ENCODE assay signal across 9 mouse cellular contexts in the genomic region with DNA sequence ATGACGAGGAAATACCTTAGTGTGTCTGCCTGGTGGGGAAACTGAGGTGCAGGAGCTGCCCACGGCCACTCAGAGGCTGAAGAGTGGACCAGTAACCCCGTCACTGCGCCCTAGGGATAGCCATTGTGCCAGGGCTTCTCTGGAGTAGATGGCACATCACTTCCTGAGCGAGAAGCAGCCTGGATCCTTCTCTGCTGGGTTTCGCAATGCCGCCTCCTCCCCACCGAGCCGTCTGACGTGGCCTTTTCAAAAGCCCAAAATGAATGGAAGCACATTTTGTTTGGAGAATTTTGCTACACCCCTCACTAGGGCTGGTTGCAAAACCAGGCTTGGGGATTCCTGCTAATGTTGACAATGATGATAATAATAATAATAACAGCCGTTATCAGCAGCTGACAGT. TPM values are rescaled to one million over a fixed set of nuclear protein-coding genes. Genes with fewer than 3 reads are reported as not detected.
DNase-seq lines count a peak whose midpoint lies in the region; ATAC-seq lines count a peak whose summit lies in the region.
"Had no signal": no experiment of that assay in that cellular context is flagged by ENCODE, and none has a peak within 500 bp of the region (broad histone marks: within the 10 kb centered on the region; RNA-seq: fewer than 3 reads in every experiment).

No protein-coding gene starts in this region.

- DNase-seq in left cerebral cortex, postnatal 14 days (ENCODE audit: low spot score in 2 of 2), result peak; percentile 49 to 67
- no peak for DNase-seq in left cerebral cortex, adult 8-10 months (ENCODE audit: low spot score in 2 of 2)
- peak; percentile 66 for DNase-seq in fibroblast of lung, adult 2 months (ENCODE audit: low read depth)
- DNase-seq in lung, postnatal 36 days, result peak; percentile 59
- no peak for DNase-seq in embryo, embryonic 10.5 days (ENCODE audit: low spot score)
- DNase-seq in liver, result no peak

- 26% methylated on average over 11 of the region's 11 CpGs for WGBS in forebrain, embryonic 12.5 days
- 23% methylated on average over 11 of the region's 11 CpGs for WGBS in forebrain, embryonic 13.5 days

- H3K4me3 ChIP-seq in forebrain, embryonic 12.5 days (replicated peaks), result no peak overlapping the region
- no peak overlapping the region for H3K4me3 ChIP-seq in forebrain, embryonic 13.5 days
- H3K4me3 ChIP-seq: limb, embryonic 13.5 days had no signal

- H3K4me2 ChIP-seq in forebrain, embryonic 12.5 days, result peak overlapping the region; percentile 6; the same call in 1 of the 2 replicates
- no peak overlapping the region; the same call in 1 of the 2 replicates for H3K4me2 ChIP-seq in forebrain, embryonic 13.5 days
- H3K4me2 ChIP-seq: limb, embryonic 13.5 days had no signal

- intact Hi-C loops in left cerebral cortex, postnatal 14 days (cut with DNase I), result loop anchor here (5.0 kb wide), 1 partner anchor 35 kb away; no protein-coding TSS in a partner anchor

- H3K27ac ChIP-seq in forebrain, embryonic 12.5 days, result no peak overlapping the region
- H3K27ac ChIP-seq in forebrain, embryonic 13.5 days, result no peak overlapping the region
- H3K27ac ChIP-seq: limb, embryonic 13.5 days had no signal

- ATAC-seq in forebrain, embryonic 12.5 days (ENCODE audit: low FRiP score), result no peak
- no peak for ATAC-seq in forebrain, embryonic 13.5 days

- H3K27me3 ChIP-seq in forebrain, embryonic 12.5 days, result peaks cover 50% of the 10 kb centered on the region
- H3K27me3 ChIP-seq in forebrain, embryonic 13.5 days, result peaks cover 43% of the 10 kb centered on the region

- H3K9ac ChIP-seq in forebrain, embryonic 12.5 days, result no peak overlapping the region
- no peak overlapping the region for H3K9ac ChIP-seq in forebrain, embryonic 13.5 days
- H3K9ac ChIP-seq: limb, embryonic 13.5 days had no signal

- H3K4me1 ChIP-seq in forebrain, embryonic 12.5 days, result peaks cover 29% of the 10 kb centered on the region
- H3K4me1 ChIP-seq in forebrain, embryonic 13.5 days, result peaks cover 33% of the 10 kb centered on the region

- H3K9me3 ChIP-seq in forebrain, embryonic 12.5 days, result no peaks in the 10 kb centered on the region
- no peaks in the 10 kb centered on the region for H3K9me3 ChIP-seq in forebrain, embryonic 13.5 days (replicated peaks)
- H3K9me3 ChIP-seq: limb, embryonic 13.5 days had no signal

- no peaks in the 10 kb centered on the region for H3K36me3 ChIP-seq in forebrain, embryonic 12.5 days (replicated peaks)
- H3K36me3 ChIP-seq in forebrain, embryonic 13.5 days (ENCODE audit: poor library complexity, severe bottlenecking), result no peaks in the 10 kb centered on the region
- H3K36me3 ChIP-seq: limb, embryonic 13.5 days had no signal

RNA-seq across cellular contexts. Expression of gene Dlgap4, which starts 4.0 kb away (rescaled TPM):
- polyA plus RNA-seq in forebrain, embryonic 12.5 days (2016; fragmentation: Nextera tagmentation; extraction: Ambion mirVana), result 195 and 197 TPM in 2 replicates
- 234 and 240 TPM in 2 replicates for polyA plus RNA-seq in forebrain, embryonic 13.5 days (2015; fragmentation: Nextera tagmentation; extraction: Ambion mirVana)
- total RNA-seq in left cerebral cortex, postnatal 14 days (2021), result 100 to 1,000 TPM; 234 to 242 TPM
- 100 to 1,000 TPM; 201 to 218 (median 204) TPM for total RNA-seq in left cerebral cortex, adult 8-10 months (2022)

Comparison
In these comparisons a context has a peak if more than half of its experiments do, and no peak if none do; other contexts are left out.
1. DNase-seq: peak in left cerebral cortex, postnatal 14 days (2 of 2), fibroblast of lung, adult 2 months (single experiment) and lung, postnatal 36 days (single experiment); none in left cerebral cortex, adult 8-10 months (0 of 2), embryo, embryonic 10.5 days (single experiment) and liver (single experiment).